Mouse (Mus musculus): ENCODE results near the gene Rfxank. TPM values are rescaled to one million over a fixed set of nuclear protein-coding genes. Genes with fewer than 3 reads are reported as not detected.

The Rfxank gene
- polyA plus RNA-seq, 1 experiment from 2014 or later: 16.5 TPM

- Histone ChIP-seq H3K9ac (no peak overlapping the region), H3K36me3 (no peaks in the 10 kb centered on the region), H3K27ac (no peak overlapping the region), H3K4me2 (no peak overlapping the region), H3K9me3 (replicated peaks) (no peaks in the 10 kb centered on the region), H3K4me1 (replicated peaks) (peaks cover 28% of the 10 kb centered on the region), H3K4me3 (no peak overlapping the region), H3K27me3 (peaks cover 15% of the 10 kb centered on the region)
- no peak for ATAC-seq (replicated peaks; ENCODE audit: insufficient number of reproducible peaks, insufficient read depth, low FRiP score, low read depth)
- WGBS: 74% methylated on average over 3 of the region's 3 CpGs
These were observed 31.8 kb upstream of the Rfxank start for GRCm38 (mm10) chr8:70170748-70171147.

DNA sequence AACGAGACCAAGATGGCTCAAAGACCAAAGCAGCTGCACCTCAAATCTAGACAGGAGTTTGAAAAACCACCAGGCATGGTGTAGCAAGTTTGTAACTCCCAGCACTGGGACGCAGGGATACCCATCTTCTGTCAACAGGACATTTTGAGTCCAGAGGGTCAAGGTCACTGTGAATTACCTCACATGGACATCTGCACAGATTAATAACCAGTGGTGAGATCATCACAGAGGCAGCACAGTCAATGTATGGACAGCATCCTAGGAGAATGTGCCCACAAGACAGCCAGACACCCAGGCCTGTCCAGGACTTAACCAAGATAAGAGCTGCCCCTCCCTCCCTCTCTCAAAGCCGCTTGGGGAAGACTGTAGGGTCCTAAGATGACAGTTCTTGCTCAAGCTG lies 31.2 kb upstream of the Rfxank start:
- WGBS: 59% methylated on average over 3 of the region's 3 CpGs
- H3K36me3 ChIP-seq: no peaks in the 10 kb centered on the region
- H3K4me3 ChIP-seq: no peak overlapping the region
- H3K9me3 ChIP-seq (replicated peaks): no peaks in the 10 kb centered on the region
- H3K4me1 ChIP-seq (replicated peaks): peaks cover 28% of the 10 kb centered on the region
- H3K27ac ChIP-seq: no peak overlapping the region
- no peak overlapping the region for H3K4me2 ChIP-seq
- H3K9ac ChIP-seq: no peak overlapping the region
- ATAC-seq (replicated peaks; ENCODE audit: insufficient number of reproducible peaks, insufficient read depth, low FRiP score, low read depth): no peak
- H3K27me3 ChIP-seq: peaks cover 21% of the 10 kb centered on the region

DNA sequence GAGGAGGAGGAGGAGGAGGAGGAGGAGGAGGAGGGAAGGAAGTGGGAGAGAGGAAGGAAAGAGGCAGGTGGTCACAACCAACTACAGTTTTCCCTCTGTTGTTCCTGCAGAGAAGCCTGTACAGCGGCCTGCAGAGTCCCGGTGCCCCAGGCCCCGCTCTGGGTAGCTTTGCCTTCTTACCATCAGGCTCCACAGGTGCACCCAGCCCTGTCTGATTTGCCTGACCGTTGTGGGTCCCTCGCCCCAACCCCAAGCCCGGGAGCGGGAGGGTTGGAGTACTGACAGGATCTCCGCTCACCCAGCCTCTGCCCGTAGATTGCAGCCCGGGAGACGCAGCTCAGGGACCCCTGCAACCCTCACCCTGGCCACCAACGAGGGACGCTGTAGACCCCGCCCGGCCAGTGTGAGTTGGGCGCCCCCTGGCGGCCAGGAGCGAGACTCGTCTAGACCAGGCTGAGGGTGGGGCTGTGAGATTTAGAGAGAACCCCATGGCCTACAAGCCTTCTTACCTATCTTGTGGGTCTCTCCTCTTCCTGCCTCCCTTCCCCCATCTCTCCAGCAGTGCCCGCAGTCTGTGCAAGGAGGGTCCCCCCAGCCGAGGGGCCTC lies 27.7 kb upstream of the Rfxank start:
- Histone ChIP-seq H3K27me3 (peaks cover 34% of the 10 kb centered on the region), H3K36me3 (no peaks in the 10 kb centered on the region), H3K4me1 (replicated peaks) (peaks cover 9% of the 10 kb centered on the region), H3K9ac (peak overlapping the region; percentile 26; the same call in 1 of the 2 replicates), H3K4me3 (peak overlapping the region; percentile 33), H3K9me3 (replicated peaks) (no peaks in the 10 kb centered on the region), H3K4me2 (peak overlapping the region; percentile 62), H3K27ac (no peak overlapping the region)
- ATAC-seq (replicated peaks; ENCODE audit: insufficient number of reproducible peaks, insufficient read depth, low FRiP score, low read depth): peak; percentile 81
- 3% methylated on average over 21 of the region's 21 CpGs for WGBS

DNA sequence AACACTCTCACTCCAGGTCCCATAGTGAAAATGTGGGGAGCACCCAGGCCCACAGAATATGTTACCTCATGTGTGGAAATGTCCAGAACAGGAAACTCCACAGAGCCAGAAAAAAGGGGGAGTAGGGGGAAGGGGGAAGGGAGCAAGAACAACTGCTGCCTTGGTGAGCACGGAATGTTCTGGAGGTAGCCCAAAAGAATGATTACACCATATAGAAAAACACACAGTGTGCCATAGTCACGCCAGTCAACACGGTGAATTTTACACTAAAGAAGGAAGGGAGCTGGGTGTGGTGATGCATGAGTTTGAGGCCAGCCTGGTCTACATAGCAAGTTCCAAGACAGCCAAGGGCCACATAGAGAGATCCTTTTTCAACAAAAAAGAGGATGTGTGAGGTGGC lies 24.4 kb upstream of the Rfxank start:
- H3K4me2 ChIP-seq: no peak overlapping the region
- H3K4me1 ChIP-seq (replicated peaks): peaks cover 14% of the 10 kb centered on the region
- H3K27me3 ChIP-seq: peaks cover 37% of the 10 kb centered on the region
- no peak overlapping the region for H3K27ac ChIP-seq
- no peak for ATAC-seq (replicated peaks; ENCODE audit: insufficient number of reproducible peaks, insufficient read depth, low FRiP score, low read depth)
- no peak overlapping the region for H3K4me3 ChIP-seq
- WGBS: 69% methylated on average over 3 of the region's 3 CpGs
- H3K9ac ChIP-seq: no peak overlapping the region
- no peaks in the 10 kb centered on the region for H3K36me3 ChIP-seq
- no peaks in the 10 kb centered on the region for H3K9me3 ChIP-seq (replicated peaks)

- Histone ChIP-seq H3K27ac (no peak overlapping the region), H3K4me3 (no peak overlapping the region), H3K4me2 (no peak overlapping the region), H3K36me3 (no peaks in the 10 kb centered on the region), H3K4me1 (replicated peaks) (peaks cover 9% of the 10 kb centered on the region), H3K9me3 (replicated peaks) (no peaks in the 10 kb centered on the region), H3K9ac (no peak overlapping the region), H3K27me3 (peaks cover 25% of the 10 kb centered on the region)
- ATAC-seq (replicated peaks; ENCODE audit: insufficient number of reproducible peaks, insufficient read depth, low FRiP score, low read depth): no peak
- WGBS: 55% methylated on average over 13 of the region's 13 CpGs
These were observed 21.1 kb upstream of the Rfxank start for GRCm38 (mm10) chr8:70160015-70160414.

DNA sequence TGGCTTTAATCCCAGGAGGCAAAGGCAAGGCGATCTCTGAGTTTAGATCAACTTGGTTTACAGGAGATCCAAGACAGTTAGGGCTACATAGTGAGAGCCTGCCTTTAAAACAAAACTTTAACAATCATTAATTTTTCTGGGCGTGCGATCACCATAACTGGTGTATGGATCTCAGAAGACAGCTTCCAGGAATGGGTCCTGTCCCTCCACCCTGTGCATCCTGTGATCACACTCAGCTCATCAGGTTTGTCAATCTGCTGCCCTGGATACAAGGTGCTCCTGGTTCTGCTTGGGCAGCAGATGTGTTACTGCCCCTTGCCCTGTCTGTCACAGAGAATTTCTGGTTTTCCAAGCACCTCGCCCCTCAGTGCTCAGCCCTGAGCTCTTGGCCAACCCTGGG lies 20.3 kb upstream of the Rfxank start:
- Histone ChIP-seq H3K27ac (no peak overlapping the region), H3K4me3 (no peak overlapping the region), H3K9me3 (replicated peaks) (no peaks in the 10 kb centered on the region), H3K4me1 (replicated peaks) (peaks cover 9% of the 10 kb centered on the region), H3K27me3 (peaks cover 23% of the 10 kb centered on the region; the same call in 1 of the 2 replicates), H3K36me3 (no peaks in the 10 kb centered on the region), H3K9ac (no peak overlapping the region), H3K4me2 (peak overlapping the region; percentile 86; the same call in 1 of the 2 replicates)
- 71% methylated on average over 4 of the region's 4 CpGs for WGBS
- no peak for ATAC-seq (replicated peaks; ENCODE audit: insufficient number of reproducible peaks, insufficient read depth, low FRiP score, low read depth)

- WGBS: 9% methylated on average over 38 of the region's 40 CpGs
- peak overlapping the region; percentile 86 for H3K4me2 ChIP-seq
- ATAC-seq (replicated peaks; ENCODE audit: insufficient number of reproducible peaks, insufficient read depth, low FRiP score, low read depth): peak; percentile 74; the same call in 1 of the 2 replicates
- peaks cover 18% of the 10 kb centered on the region; the same call in 1 of the 2 replicates for H3K27me3 ChIP-seq
- peak overlapping the region; percentile 49 for H3K9ac ChIP-seq
- no peaks in the 10 kb centered on the region for H3K36me3 ChIP-seq
- no peak overlapping the region; the same call in 1 of the 2 replicates for H3K27ac ChIP-seq
- H3K9me3 ChIP-seq (replicated peaks): no peaks in the 10 kb centered on the region
- H3K4me1 ChIP-seq (replicated peaks): peaks cover 9% of the 10 kb centered on the region
- peak overlapping the region; percentile 55 for H3K4me3 ChIP-seq
These were observed 19.3 kb upstream of the Rfxank start for GRCm38 (mm10) chr8:70158069-70158853.

DNA sequence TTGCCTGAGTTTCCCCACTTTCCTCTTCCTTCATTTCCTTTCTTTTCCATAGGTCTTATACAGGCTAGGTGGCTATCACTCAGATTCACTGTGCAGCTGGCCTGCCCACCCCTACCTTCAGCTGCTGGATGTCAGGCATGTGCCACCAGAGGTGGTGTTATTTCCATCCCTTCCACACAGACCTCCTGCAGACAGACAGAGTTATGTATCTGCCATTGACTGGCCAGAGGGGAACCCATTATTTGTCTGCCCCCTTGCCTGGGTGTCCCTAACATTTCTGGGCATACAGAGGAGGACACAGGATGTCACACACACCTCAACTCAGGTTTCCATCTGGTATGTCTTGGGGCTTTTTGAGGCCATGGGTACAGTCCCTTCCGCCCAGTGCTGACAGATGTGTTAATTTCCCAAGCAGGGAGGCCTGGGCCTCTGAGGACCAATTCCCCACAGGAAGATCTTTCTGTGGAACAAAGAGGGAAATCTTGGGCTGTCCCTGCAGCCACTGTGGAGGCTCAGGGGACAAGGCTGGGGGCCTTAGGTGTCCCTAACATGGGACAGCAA lies 18.4 kb upstream of the Rfxank start:
- WGBS: 93% methylated on average over 1 of the region's 1 CpGs
- Histone ChIP-seq H3K9ac (no peak overlapping the region), H3K9me3 (replicated peaks) (no peaks in the 10 kb centered on the region), H3K4me1 (replicated peaks) (peaks cover 13% of the 10 kb centered on the region), H3K27me3 (peaks cover 18% of the 10 kb centered on the region; the same call in 1 of the 2 replicates), H3K27ac (no peak overlapping the region), H3K4me3 (no peak overlapping the region), H3K36me3 (no peaks in the 10 kb centered on the region), H3K4me2 (no peak overlapping the region)
- ATAC-seq (replicated peaks; ENCODE audit: insufficient number of reproducible peaks, insufficient read depth, low FRiP score, low read depth): no peak

- H3K27me3 ChIP-seq: peaks cover 30% of the 10 kb centered on the region
These were observed 13.7 kb upstream of the Rfxank start for GRCm38 (mm10) chr8:70152537-70153257.

GRCm38 (mm10) chr8:70150158-70150557 lies 11.2 kb upstream of the Rfxank start:
- Histone ChIP-seq H3K9ac (no peak overlapping the region), H3K9me3 (replicated peaks) (no peaks in the 10 kb centered on the region), H3K27ac (no peak overlapping the region), H3K4me1 (replicated peaks) (peaks cover 6% of the 10 kb centered on the region), H3K36me3 (peaks cover 19% of the 10 kb centered on the region), H3K27me3 (peaks cover 20% of the 10 kb centered on the region), H3K4me2 (no peak overlapping the region), H3K4me3 (no peak overlapping the region)
- WGBS: 20% methylated on average over 13 of the region's 13 CpGs
- no peak for ATAC-seq (replicated peaks; ENCODE audit: insufficient number of reproducible peaks, insufficient read depth, low FRiP score, low read depth)

More at GRCm38 (mm10) chr8:70152537-70153257, 13.7 kb upstream of the Rfxank start:
- Histone ChIP-seq H3K4me2 (peak overlapping the region; percentile 48), H3K9me3 (replicated peaks) (no peaks in the 10 kb centered on the region), H3K27ac (no peak overlapping the region), H3K9ac (no peak overlapping the region), H3K4me3 (no peak overlapping the region), H3K4me1 (replicated peaks) (peaks cover 6% of the 10 kb centered on the region), H3K36me3 (no peaks in the 10 kb centered on the region)
- ATAC-seq (replicated peaks; ENCODE audit: insufficient number of reproducible peaks, insufficient read depth, low FRiP score, low read depth): peak; percentile 94
- 15% methylated on average over 21 of the region's 22 CpGs for WGBS

All from heart, embryonic 15.5 days (tissue).